Mouse (Mus musculus) thymus, adult 2 months (tissue): Measurements from ENCODE around the gene Cdon.

Experiments
- CTCF ChIP-seq: fragments of 200-500 bp; IDR thresholded peaks from 2 replicates; pipeline ENCODE4 v1.5.1; 2012; ENCODE audit warnings: mild to moderate bottlenecking, control low read depth, low read length, moderate library complexity, borderline replicate concordance; ENCODE audit not compliant: control insufficient read depth, poor library complexity, insufficient read depth; ENCODE audit errors: extremely low read depth
- POLR2A ChIP-seq: fragments of 200-500 bp; IDR thresholded peaks from 2 replicates; pipeline ENCODE4 v1.6.1; 2012; ENCODE audit warnings: mild to moderate bottlenecking, low read length, control low read depth, moderate library complexity; ENCODE audit not compliant: control insufficient read depth, poor library complexity, insufficient read depth; ENCODE audit errors: extremely low read depth

DNA sequence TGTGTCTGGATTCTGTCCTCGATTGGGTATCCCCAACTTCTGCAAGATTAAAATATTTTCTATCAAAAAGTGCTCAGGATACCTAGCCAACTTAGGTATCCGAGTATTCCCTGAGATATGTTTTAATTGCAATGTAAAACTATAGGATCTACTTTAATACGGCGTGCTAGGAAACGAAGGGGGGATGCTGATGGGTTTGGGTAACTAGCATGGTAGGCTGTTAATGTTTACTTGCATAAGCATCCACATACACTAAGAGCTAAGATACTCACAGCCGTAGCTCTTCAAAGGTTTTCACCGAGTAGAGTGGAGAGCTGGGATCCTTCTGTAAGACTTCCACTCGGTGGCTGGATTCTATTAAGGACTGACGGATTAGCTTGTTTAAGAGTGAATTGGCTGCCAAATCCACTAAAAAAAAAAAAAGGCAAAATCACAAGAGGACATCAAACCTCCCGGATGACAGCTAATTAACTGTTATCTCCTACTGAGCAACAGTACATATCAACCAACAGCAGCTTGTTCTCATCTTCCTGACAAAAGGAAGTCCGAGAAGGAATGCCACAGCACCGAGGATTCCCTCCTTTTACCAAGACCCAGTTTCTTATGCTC, 135.7 kb downstream of the Cdon start:
- TF ChIP-seq POLR2A (no peak), CTCF (no peak)
